Mouse (Mus musculus) kidney, adult 2 months (tissue): Measurements from ENCODE around the gene Gbgt1. TPM values are rescaled to one million over a fixed set of nuclear protein-coding genes. Genes with fewer than 3 reads are reported as not detected.

Experiments
- DNase-seq: peaks from one replicate; pipeline ENCODE4 v3.0.0; 2021
- H3K27ac ChIP-seq: fragments of 200-500 bp; 2 replicates; pipeline ENCODE4 v1.5.1; 2012; ENCODE audit warnings: low read depth, low read length, control low read depth, inconsistent platforms; ENCODE audit not compliant: insufficient read depth
- H3K27me3 ChIP-seq: fragments of 200-500 bp; replicated peaks from 2 replicates; pipeline ENCODE4 v1.6.1; 2012; ENCODE audit warnings: mild to moderate bottlenecking, moderate library complexity, low read length, inconsistent platforms; ENCODE audit not compliant: control insufficient read depth, insufficient read depth
- H3K36me3 ChIP-seq: fragments of 200-500 bp; 2 replicates; pipeline ENCODE4 v1.6.1; 2012; ENCODE audit warnings: mild to moderate bottlenecking, moderate library complexity, low read length, inconsistent platforms; ENCODE audit not compliant: control insufficient read depth, insufficient read depth
- H3K4me1 ChIP-seq: fragments of 200-500 bp; 2 replicates; pipeline ENCODE4 v1.6.1; 2011; ENCODE audit warnings: low read length; ENCODE audit not compliant: control insufficient read depth, insufficient read depth
- H3K4me3 ChIP-seq: fragments of 200-500 bp; 2 replicates; pipeline ENCODE4 v1.5.1; 2011; ENCODE audit warnings: mild to moderate bottlenecking, low read depth, low read length, control low read depth; ENCODE audit not compliant: insufficient read depth
- CTCF ChIP-seq: fragments of 200-500 bp; conservative IDR thresholded peaks from 2 replicates; pipeline ENCODE4 v1.5.1; 2011; ENCODE audit warnings: low read depth, mild to moderate bottlenecking, control low read depth, low read length, moderate library complexity, mixed read lengths; ENCODE audit not compliant: insufficient read depth, insufficient read length
- POLR2A ChIP-seq: fragments of 200-500 bp; IDR thresholded peaks from one replicate; pipeline ENCODE4 v1.6.1; 2011; ENCODE audit warnings: low read depth, low read length, control low read depth
- WGBS: fragments of 180-500 bp; shearing (Covaris S2); methylation state at CpG from one replicate; pipeline ENCODE4 v1.1.7; 2018; 5-methylcytosine and 5-hydroxymethylcytosine counted together
- polyA plus RNA-seq: library from polyadenylated mRNA; depleted of rRNA; stranded (reverse); fragments of >200 nt; gene quantifications from 2 replicates; pipeline ENCODE4 v1.2.3, GENCODE M21; 2012; rRNA removed

Gene Gbgt1
- polyA plus RNA-seq, 1 experiment, result 1.2 TPM

DNA sequence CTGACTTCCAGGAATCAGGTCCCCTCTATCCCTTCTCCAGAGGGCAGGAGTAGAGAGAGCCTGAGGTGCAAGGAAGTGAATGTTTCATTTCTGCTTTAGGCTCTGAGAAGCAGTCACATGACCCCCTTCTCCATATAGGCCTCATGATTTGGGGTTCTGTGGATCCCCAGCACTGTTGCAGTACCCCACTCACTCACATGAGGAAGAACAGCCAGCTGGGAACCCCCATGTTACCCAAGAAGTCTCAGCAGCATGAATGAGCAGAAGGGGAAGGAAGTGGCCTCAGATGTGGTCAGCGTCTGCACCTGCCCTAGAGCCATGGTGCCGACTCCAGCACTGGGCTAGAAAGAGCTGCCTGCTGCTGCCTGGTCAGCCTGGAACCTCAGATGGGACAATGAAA is 43.3 kb downstream of the Gbgt1 start:
- no peak for DNase-seq
- peaks cover 10% of the 10 kb centered on the region for H3K4me1 ChIP-seq
- no peak overlapping the region for H3K27ac ChIP-seq
- H3K4me3 ChIP-seq, result no peak overlapping the region
- WGBS, result 78% methylated on average over 2 of the region's 2 CpGs
- no peaks in the 10 kb centered on the region for H3K27me3 ChIP-seq
- TF ChIP-seq CTCF (no peak), POLR2A (no peak)
- H3K36me3 ChIP-seq, result no peaks in the 10 kb centered on the region

DNA sequence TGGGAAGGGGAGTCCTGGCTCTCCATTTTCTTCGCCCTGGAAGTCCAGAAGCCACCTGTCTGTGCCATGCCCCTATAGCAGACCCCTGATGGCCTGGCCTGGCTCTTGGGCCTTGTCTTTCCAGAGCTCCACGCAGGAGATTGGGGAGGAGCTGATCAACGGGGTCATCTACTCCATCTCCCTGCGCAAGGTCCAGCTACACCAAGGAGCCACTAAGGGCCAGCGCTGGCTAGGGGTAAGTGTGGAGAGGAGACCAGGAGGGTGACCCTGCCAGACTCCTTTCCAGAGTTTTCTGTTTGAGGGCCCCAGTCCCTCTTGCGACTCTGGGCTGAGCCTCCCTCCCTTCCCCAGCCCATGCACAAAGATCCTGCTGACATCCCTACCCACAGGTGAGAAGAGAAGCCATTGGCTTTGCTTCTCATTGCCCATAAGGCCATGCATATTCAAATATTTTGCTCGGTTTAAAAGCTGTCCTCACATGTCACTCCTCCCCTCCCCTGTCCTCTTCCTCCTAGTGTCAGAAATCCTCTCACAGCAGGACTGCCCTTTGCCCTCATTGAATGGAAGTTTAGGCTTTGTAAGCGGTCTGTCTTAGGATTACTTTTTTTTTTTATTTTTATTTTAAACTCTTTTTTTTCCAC is 44.0 kb downstream of the Gbgt1 start:
- WGBS, result 76% methylated on average over 8 of the region's 8 CpGs
- Histone ChIP-seq H3K4me3 (no peak overlapping the region), H3K36me3 (no peaks in the 10 kb centered on the region), H3K27ac (no peak overlapping the region), H3K4me1 (peaks cover 10% of the 10 kb centered on the region), H3K27me3 (no peaks in the 10 kb centered on the region)
- no peak for DNase-seq
- TF ChIP-seq CTCF (no peak), POLR2A (no peak)

DNA sequence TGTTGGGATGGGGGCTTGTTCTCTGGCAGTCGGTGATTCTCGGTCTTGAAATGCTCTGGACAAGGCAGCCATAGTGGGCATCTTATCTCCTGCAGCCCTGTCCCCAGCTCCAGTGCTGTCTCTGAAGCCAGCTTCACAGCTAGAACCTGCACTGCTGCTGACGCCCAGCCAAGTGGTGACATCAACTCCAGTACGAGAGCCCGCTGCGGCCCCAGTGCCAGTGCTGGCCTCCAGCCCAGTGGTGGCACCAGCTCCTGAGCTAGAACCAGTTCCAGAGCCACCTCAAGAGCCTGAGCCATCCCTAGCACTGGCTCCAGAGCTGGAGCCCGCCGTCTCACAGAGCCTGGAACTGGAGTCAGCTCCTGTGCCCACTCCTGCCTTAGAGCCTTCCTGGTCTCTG is 47.2 kb downstream of the Gbgt1 start:
- Histone ChIP-seq H3K36me3 (no peaks in the 10 kb centered on the region), H3K4me3 (no peak overlapping the region), H3K27ac (no peak overlapping the region), H3K27me3 (no peaks in the 10 kb centered on the region), H3K4me1 (peaks cover 9% of the 10 kb centered on the region)
- TF ChIP-seq CTCF (no peak), POLR2A (no peak)
- no peak for DNase-seq
- WGBS, result 90% methylated on average over 8 of the region's 8 CpGs

DNA sequence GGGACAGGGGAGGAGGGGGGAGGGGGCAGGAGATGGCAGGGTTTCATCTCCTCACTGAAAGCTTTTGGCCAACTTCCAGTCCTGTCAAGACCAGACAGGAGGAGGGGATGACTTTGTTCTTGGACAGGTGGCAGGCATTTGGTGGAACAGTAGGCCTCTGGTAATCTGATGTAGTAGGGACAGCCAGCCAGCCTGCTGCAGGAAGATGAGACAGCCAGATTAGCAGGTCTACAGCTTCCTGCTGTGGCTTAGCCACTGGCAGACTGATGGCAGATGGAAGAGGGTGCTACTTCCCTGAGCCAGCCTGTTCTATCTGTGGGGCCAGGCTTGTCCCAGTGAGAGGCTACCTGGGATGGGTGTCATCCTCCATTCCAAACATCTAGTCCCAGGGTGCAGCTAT is 49.3 kb downstream of the Gbgt1 start:
- Histone ChIP-seq H3K27me3 (no peaks in the 10 kb centered on the region), H3K4me3 (no peak overlapping the region), H3K36me3 (no peaks in the 10 kb centered on the region), H3K27ac (no peak overlapping the region), H3K4me1 (no peaks in the 10 kb centered on the region; the same call in 1 of the 2 replicates)
- no peak for DNase-seq
- no peak for TF ChIP-seq POLR2A
- TF ChIP-seq CTCF, result no peak

DNA sequence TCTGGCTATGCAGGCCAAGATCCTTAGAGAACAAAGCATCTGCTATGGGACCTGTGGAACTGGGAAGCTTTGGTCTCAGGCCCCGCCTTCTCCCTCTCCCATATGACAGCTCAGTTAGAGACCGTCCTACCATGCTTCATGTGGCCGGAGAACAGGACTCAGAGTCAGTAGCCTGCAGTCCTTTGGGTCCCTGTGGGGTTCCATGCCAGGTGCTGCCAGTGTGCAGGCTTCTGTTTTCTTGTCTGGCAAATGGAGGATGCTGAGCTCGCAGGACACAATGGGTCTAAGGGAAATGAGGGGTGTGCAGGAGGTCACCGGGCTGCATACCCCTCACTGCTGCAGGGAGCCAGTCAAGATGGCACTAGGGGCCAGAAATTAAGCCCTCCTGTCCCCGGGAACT is 49.9 kb downstream of the Gbgt1 start:
- WGBS, result 87% methylated on average over 6 of the region's 6 CpGs
- Histone ChIP-seq H3K36me3 (no peaks in the 10 kb centered on the region), H3K4me3 (no peak overlapping the region), H3K27me3 (no peaks in the 10 kb centered on the region), H3K27ac (no peak overlapping the region), H3K4me1 (no peaks in the 10 kb centered on the region; the same call in 1 of the 2 replicates)
- no peak for DNase-seq
- TF ChIP-seq CTCF, result no peak
- TF ChIP-seq POLR2A, result no peak

DNA sequence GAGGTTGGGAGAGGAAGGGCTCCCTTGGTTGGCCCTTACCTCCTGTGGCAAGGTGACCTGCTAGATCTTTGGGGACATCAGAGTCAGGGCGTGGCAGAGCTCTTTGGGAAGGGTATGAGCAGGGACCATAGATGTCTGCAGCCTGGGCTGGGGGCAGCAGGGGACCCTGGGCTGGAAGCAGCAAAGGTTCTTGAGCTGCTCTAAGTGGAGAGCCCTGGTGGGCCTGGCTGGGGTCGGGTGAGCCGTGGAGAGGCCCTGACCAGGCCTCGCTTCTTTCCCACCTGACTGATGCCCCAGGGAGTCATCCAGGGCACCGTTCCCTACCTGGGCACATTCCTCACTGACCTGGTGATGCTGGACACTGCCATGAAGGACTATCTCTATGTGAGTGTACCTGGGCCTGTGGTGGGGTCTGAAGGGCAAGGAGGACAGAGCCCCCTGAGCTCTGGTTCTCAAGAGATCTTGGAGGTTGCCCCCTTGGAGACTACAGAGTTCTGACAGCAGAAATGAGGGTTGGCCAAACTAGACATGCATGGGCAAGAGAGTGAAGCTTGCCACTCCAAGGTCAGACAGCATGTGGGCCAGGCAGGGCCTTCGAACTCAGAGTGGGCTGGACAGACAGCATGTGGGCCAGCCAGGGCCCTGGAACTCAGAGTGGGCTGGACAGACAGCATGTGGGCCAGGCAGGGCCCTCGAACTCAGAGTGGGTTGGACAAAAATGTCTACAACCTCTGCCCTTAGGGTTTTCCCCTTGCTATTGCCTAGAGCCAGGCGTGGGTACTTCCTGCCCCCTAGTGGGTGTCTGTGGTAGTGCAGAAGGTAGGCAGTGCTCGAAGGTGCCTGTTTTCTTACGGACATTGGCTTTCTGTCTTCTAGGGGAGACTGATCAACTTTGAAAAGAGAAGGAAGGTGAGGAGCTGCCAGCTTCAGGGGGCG is 50.8 kb downstream of the Gbgt1 start:
- Histone ChIP-seq H3K27ac (no peak overlapping the region), H3K27me3 (no peaks in the 10 kb centered on the region), H3K4me3 (no peak overlapping the region), H3K4me1 (no peaks in the 10 kb centered on the region; the same call in 1 of the 2 replicates), H3K36me3 (no peaks in the 10 kb centered on the region)
- TF ChIP-seq POLR2A, result no peak
- TF ChIP-seq CTCF, result peak; percentile 97
- WGBS, result 46% methylated on average over 11 of the region's 11 CpGs
- DNase-seq, result peak; percentile 90

DNA sequence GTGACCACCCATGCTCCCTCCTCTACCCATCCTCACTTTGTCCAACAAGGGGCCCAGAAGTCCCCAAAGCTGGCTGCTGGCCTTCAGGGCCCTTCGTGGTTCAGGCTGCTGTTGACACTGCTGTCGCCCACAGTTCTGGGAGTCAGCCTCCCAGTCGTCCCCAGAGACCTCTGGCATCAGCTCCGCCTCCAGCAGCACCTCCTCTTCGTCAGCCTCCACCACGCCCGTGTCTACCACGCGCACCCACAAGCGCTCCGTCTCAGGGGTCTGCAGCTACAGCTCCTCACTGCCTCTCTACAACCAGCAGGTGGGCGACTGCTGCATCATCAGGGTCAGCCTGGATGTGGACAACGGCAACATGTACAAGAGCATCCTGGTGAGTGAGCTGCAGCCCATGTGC is 52.5 kb downstream of the Gbgt1 start:
- H3K4me1 ChIP-seq, result no peaks in the 10 kb centered on the region; the same call in 1 of the 2 replicates
- 94% methylated on average over 13 of the region's 13 CpGs for WGBS
- DNase-seq, result no peak
- TF ChIP-seq CTCF, result no peak
- TF ChIP-seq POLR2A, result no peak
- no peak overlapping the region for H3K4me3 ChIP-seq
- H3K27ac ChIP-seq, result no peak overlapping the region
- H3K27me3 ChIP-seq, result no peaks in the 10 kb centered on the region
- no peaks in the 10 kb centered on the region for H3K36me3 ChIP-seq

DNA sequence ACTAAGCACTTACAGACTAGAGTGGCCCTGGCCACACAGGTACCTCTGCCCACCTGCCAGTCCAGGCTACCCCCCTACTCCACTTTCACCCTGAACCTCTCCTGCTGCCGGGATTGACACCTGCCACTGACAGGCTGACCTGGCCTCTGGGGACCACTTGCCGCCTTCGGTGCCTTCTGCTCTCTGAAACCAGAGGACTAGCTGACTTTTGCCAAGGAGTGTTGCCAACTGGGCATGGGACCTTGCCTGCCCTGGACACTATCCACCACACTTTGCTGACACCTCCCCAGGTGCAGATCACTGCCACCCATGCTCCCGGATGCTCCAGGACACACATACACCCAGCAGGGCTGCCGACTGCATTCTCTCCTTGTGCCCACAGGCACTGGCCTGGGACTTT is 55.6 kb downstream of the Gbgt1 start:
- Histone ChIP-seq H3K36me3 (no peaks in the 10 kb centered on the region), H3K27me3 (no peaks in the 10 kb centered on the region), H3K4me1 (no peaks in the 10 kb centered on the region; the same call in 1 of the 2 replicates), H3K4me3 (no peak overlapping the region), H3K27ac (no peak overlapping the region)
- WGBS, result 97% methylated on average over 5 of the region's 5 CpGs
- no peak for TF ChIP-seq CTCF
- no peak for TF ChIP-seq POLR2A
- DNase-seq, result no peak

Other genes starting within 250 kb of the Gbgt1 start
- gene Ppp1r26, start 50.1 kb upstream of the Gbgt1 start, polyA plus RNA-seq, result 4.2 and 4.9 TPM in 2 replicates
- gene 1700007K13Rik, start 30.6 kb upstream of the Gbgt1 start, polyA plus RNA-seq, result 0.86 and 1.3 TPM in 2 replicates
- gene Mrps2, start 28.8 kb upstream of the Gbgt1 start, polyA plus RNA-seq, result 65.7 and 72.7 TPM in 2 replicates
- gene Gm10134, start 9.2 kb downstream of the Gbgt1 start, polyA plus RNA-seq, result 0.33 TPM in 1 of 2 replicates, not detected in the other
- gene Ralgds, start 16.2 kb downstream of the Gbgt1 start, polyA plus RNA-seq, result 24.6 and 32.3 TPM in 2 replicates
- gene Cel, start 66.5 kb downstream of the Gbgt1 start, polyA plus RNA-seq, result 0.15 TPM in 1 of 2 replicates, not detected in the other
- 20.4 and 20.8 TPM in 2 replicates for gene Gtf3c5, start 86.9 kb downstream of the Gbgt1 start, polyA plus RNA-seq
- gene Gfi1b, start 125.1 kb downstream of the Gbgt1 start, polyA plus RNA-seq, result 0.06 and 0.30 TPM in 2 replicates
- gene Tsc1, start 144.3 kb downstream of the Gbgt1 start, polyA plus RNA-seq, result 17.5 and 21.4 TPM in 2 replicates
- 1.4 and 1.5 TPM in 2 replicates for gene Spaca9, start 202.8 kb downstream of the Gbgt1 start, polyA plus RNA-seq
- 0.34 and 0.36 TPM in 2 replicates for gene Ak8, start 203.3 kb downstream of the Gbgt1 start, polyA plus RNA-seq